Mouse (Mus musculus) left cerebral cortex, adult 18-20 months (tissue): ENCODE data around the gene Phkb. TPM values are rescaled to one million over a fixed set of nuclear protein-coding genes. Genes with fewer than 3 reads are reported as not detected.

ENCODE experiments used
- DNase-seq, 2 experiments: peaks; one replicate each; pipeline ENCODE4 v3.0.0; 2021 to 2022; ENCODE audit warnings: low spot score in 2 of 2, mixed read lengths in 1 of 2
- total RNA-seq, 2 experiments: library from RNA; stranded (reverse); gene quantifications; 2 replicates each; pipeline ENCODE4 v1.2.3; 2021

The Phkb gene
- total RNA-seq, 2 experiments from 2014 or later = 42.0 to 43.9 TPM

DNA sequence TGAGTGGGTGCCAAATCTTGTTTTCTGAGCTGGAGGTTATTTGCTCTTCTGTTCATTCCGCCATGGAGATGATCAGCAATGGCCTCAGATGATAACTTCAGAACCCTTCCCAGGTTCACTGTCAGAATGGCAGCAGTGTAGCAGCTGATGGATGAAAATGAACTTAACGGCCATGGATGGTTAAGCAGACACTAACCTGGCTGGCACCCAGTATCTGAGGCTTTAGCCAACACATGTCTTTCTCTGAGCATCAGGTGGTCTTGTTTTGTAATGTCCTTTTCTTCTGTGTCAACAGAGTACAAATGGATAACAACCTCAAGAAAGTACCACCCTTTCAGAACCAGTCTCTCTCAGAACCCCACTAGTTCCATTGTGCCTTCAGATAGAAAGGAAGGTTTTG, 246.0 kb downstream of the Phkb start:
- DNase-seq = no peak

DNA sequence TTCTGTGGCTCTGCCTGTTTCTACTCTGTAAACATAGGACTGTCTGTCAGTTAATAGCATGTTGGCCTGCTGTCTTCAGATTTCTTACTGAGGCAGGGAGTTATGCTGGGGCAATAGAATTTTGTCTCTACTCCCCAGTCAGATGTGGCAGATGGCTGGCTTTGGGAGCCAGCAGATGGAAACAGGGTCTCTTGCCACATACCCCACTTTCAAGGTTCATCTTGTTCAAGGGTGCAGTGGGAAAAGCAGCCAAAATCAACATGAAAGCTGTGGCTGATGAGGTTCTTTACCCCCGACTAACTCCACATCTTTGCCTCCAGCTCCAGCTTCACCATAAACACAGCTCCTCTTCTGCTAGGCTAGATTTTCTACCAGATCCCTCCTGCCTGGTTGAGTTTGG, 246.7 kb downstream of the Phkb start:
- no peak for DNase-seq

DNA sequence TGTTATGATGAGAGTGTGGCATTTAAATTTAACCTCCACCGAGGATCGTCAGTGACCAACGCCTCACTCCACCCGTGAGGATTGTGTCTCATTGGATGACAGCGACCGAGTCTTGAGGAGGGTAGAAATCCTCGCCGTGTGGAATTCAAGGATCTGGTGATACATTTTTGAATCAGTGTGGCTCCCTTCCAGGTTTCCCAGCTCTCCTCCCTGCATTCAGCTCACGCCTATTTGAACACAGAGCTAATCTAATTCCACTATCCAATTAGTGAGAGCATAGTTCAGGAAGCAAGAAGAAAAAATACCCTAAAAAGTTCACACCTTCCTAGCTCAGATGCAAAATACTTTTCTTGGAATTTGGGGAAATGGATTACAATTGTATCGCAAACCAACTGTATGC, 249.9 kb downstream of the Phkb start:
- no peak for DNase-seq

Other genes starting within 250 kb of the Phkb start
- gene Neto2, start 140.0 kb upstream of the Phkb start, total RNA-seq = 10 to 100 TPM; 57.6 to 59.0 TPM
- gene Itfg1, start within 50 bp of the Phkb start, total RNA-seq = 100 to 1,000 TPM; 172 to 183 TPM